Mouse (Mus musculus): ENCODE data around the gene Slc24a3. TPM values are rescaled to one million over a fixed set of nuclear protein-coding genes. Genes with fewer than 3 reads are reported as not detected.

Gene Slc24a3
- polyA plus RNA-seq, 1 experiment from 2014 or later = 21.5 TPM

DNA sequence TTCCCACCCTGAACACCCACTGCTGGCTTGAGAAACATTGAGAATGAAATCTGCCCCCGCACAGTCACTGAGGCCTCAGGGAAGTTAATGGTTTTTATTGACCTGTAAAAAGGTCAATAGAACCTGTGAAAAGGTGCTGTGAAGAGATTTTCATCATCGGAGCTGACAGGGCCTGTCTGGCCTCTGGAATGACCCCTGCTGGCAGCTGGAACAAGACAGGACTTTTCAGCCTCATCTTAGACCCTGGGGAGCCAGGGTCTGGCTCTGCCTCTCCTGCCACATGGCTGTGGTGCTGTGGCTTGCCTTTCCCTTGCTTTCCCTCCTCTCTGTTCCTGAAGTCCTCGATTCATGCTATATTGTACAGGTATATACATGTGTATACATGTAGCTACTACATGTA is 228.2 kb downstream of the Slc24a3 start:
- Histone ChIP-seq H3K4me1 (replicated peaks; ENCODE audit: control insufficient read depth, insufficient read depth, low read length) (peaks cover 18% of the 10 kb centered on the region; the same call in 1 of the 2 replicates), H3K27ac (no peak overlapping the region), H3K4me2 (replicated peaks) (no peak overlapping the region), H3K36me3 (replicated peaks; ENCODE audit: control insufficient read depth, insufficient read depth) (no peaks in the 10 kb centered on the region), H3K9me3 (ENCODE audit: control insufficient read depth, low read length) (no peaks in the 10 kb centered on the region), H3K9ac (no peak overlapping the region), H3K4me3 (replicated peaks; ENCODE audit: low read length) (no peak overlapping the region), H3K27me3 (ENCODE audit: control insufficient read depth, insufficient read depth, low read length) (no peaks in the 10 kb centered on the region)
- ATAC-seq (ENCODE audit: low FRiP score) = no peak
- DNase-seq (ENCODE audit: low spot score) = no peak
- 70% methylated on average over 3 of the region's 3 CpGs for WGBS

DNA sequence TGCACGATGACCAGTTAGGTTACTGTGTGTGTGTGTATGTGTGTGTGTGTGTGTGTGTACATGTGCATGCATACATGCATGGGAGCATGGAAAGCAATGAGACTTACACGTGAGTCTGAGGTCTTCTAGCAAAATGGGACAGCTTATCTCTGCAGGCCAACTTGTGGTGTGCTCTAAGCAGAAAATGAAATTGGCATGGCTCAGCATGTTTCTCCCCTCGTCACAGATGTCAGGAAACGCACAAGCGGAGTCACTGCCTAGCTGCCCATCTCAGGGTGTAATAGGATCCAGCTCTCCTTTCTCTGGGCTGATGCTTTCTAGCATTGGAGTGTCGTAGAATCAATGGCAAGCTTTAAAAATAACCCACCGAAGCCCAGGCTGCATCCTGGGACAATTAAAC is 229.0 kb downstream of the Slc24a3 start:
- Histone ChIP-seq H3K9me3 (ENCODE audit: control insufficient read depth, low read length) (no peaks in the 10 kb centered on the region), H3K4me2 (replicated peaks) (no peak overlapping the region), H3K36me3 (replicated peaks; ENCODE audit: control insufficient read depth, insufficient read depth) (no peaks in the 10 kb centered on the region), H3K27ac (no peak overlapping the region), H3K4me3 (replicated peaks; ENCODE audit: low read length) (no peak overlapping the region), H3K4me1 (replicated peaks; ENCODE audit: control insufficient read depth, insufficient read depth, low read length) (peaks cover 23% of the 10 kb centered on the region; the same call in 1 of the 2 replicates), H3K27me3 (ENCODE audit: control insufficient read depth, insufficient read depth, low read length) (no peaks in the 10 kb centered on the region), H3K9ac (no peak overlapping the region)
- ATAC-seq (ENCODE audit: low FRiP score) = no peak
- DNase-seq (ENCODE audit: low spot score) = peak; percentile 41
- WGBS = 48% methylated on average over 7 of the region's 7 CpGs

DNA sequence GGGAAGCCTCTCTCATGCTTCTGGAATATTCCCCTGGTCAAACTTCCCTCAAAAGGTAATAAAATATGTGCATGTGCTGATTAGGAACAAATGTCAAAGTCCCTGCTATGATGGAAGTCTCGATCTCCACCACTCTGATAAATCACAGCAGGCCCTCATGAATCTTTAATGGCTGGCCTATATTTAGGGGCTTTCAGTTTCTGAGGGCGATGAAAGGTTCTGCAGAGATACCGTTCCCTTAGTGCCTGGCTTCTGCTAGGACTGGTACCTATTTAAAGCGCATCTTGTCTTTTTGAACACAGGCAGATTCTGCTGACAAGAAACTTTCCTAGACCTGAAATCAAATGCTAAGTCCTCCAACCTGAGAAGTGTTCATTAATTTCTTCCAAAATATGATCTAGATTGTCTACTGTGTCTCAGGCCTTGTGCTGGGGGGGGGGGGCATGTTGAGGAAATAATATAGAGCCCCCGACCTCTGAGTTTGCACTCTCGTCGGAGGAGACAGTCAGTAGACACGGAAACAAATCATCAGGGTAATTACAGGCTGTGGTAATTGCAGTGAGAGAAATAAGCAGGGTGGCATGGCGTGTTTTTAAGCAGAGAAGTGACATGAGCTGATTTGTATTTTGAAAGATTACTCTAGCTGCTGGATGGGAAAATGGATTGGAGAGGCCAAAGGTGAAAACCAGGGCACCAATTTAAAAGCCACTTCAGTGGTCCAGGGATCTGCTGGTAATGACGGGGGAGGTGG is 230.1 kb downstream of the Slc24a3 start:
- H3K4me1 ChIP-seq (replicated peaks; ENCODE audit: control insufficient read depth, insufficient read depth, low read length) = peaks cover 28% of the 10 kb centered on the region; the same call in 1 of the 2 replicates
- H3K27me3 ChIP-seq (ENCODE audit: control insufficient read depth, insufficient read depth, low read length) = no peaks in the 10 kb centered on the region
- ATAC-seq (ENCODE audit: low FRiP score) (no peak), DNase-seq (ENCODE audit: low spot score) (no peak)
- H3K27ac ChIP-seq = no peak overlapping the region; the same call in 1 of the 2 replicates
- H3K9me3 ChIP-seq (ENCODE audit: control insufficient read depth, low read length) = no peaks in the 10 kb centered on the region
- no peak overlapping the region for H3K4me3 ChIP-seq (replicated peaks; ENCODE audit: low read length)
- no peak overlapping the region for H3K4me2 ChIP-seq (replicated peaks)
- 47% methylated on average over 10 of the region's 10 CpGs for WGBS
- no peaks in the 10 kb centered on the region for H3K36me3 ChIP-seq (replicated peaks; ENCODE audit: control insufficient read depth, insufficient read depth)
- no peak overlapping the region for H3K9ac ChIP-seq

DNA sequence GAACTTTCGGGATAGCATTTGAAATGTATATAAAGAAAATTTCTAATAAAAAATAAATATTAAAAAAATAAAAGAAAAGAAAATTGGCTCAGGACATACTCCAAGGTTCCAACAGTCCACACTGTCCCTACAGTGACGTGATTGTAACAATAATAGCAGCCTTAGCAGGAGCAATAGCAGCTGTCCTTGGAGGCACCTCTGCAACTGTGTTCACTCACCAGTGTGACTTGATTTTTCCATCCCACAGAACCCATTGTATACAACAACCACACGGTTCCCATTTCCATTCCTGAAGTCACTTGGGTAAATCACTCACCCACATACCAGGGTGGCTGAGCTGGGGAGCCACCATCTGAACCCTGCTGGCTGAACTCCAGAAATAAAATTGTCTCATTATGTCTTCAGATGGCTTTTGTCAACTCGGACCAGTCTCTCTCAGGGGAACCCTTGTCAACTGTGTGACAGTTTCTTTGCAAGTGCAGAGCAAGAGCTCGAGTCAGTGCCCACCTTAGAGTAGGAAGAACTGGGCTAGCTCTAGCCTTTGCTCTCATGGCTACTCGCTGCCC is 233.8 kb downstream of the Slc24a3 start:
- WGBS = 47% methylated on average over 6 of the region's 6 CpGs
- Histone ChIP-seq H3K27ac (no peak overlapping the region), H3K4me2 (replicated peaks) (no peak overlapping the region), H3K4me3 (replicated peaks; ENCODE audit: low read length) (no peak overlapping the region), H3K4me1 (replicated peaks; ENCODE audit: control insufficient read depth, insufficient read depth, low read length) (peaks cover 30% of the 10 kb centered on the region), H3K36me3 (replicated peaks; ENCODE audit: control insufficient read depth, insufficient read depth) (no peaks in the 10 kb centered on the region), H3K9ac (no peak overlapping the region), H3K27me3 (ENCODE audit: control insufficient read depth, insufficient read depth, low read length) (no peaks in the 10 kb centered on the region), H3K9me3 (ENCODE audit: control insufficient read depth, low read length) (no peaks in the 10 kb centered on the region)
- ATAC-seq (ENCODE audit: low FRiP score) (peak; percentile 53; the same call in 1 of the 2 replicates), DNase-seq (ENCODE audit: low spot score) (no peak)

- no peaks in the 10 kb centered on the region for H3K27me3 ChIP-seq (ENCODE audit: control insufficient read depth, insufficient read depth, low read length)
- no peaks in the 10 kb centered on the region for H3K9me3 ChIP-seq (ENCODE audit: control insufficient read depth, low read length)
- ATAC-seq (ENCODE audit: low FRiP score) = no peak
- H3K27ac ChIP-seq = no peak overlapping the region
- peaks cover 27% of the 10 kb centered on the region for H3K4me1 ChIP-seq (replicated peaks; ENCODE audit: control insufficient read depth, insufficient read depth, low read length)
- no peaks in the 10 kb centered on the region for H3K36me3 ChIP-seq (replicated peaks; ENCODE audit: control insufficient read depth, insufficient read depth)
- no peak overlapping the region for H3K4me2 ChIP-seq (replicated peaks)
- no peak overlapping the region for H3K9ac ChIP-seq
- no peak overlapping the region for H3K4me3 ChIP-seq (replicated peaks; ENCODE audit: low read length)
- no peak for DNase-seq (ENCODE audit: low spot score)
- WGBS = 77% methylated on average over 2 of the region's 2 CpGs
Measured at GRCm38 (mm10) chr2:145401996-145402395, 234.4 kb downstream of the Slc24a3 start.

- ATAC-seq (ENCODE audit: low FRiP score) (no peak), DNase-seq (ENCODE audit: low spot score) (no peak)
- H3K4me2 ChIP-seq (replicated peaks) = no peak overlapping the region
- peaks cover 15% of the 10 kb centered on the region; the same call in 1 of the 2 replicates for H3K4me1 ChIP-seq (replicated peaks; ENCODE audit: control insufficient read depth, insufficient read depth, low read length)
- no peak overlapping the region for H3K4me3 ChIP-seq (replicated peaks; ENCODE audit: low read length)
- 22% methylated on average over 11 of the region's 11 CpGs for WGBS
- no peak overlapping the region for H3K9ac ChIP-seq
- H3K27ac ChIP-seq = no peak overlapping the region
- H3K9me3 ChIP-seq (ENCODE audit: control insufficient read depth, low read length) = no peaks in the 10 kb centered on the region
- H3K36me3 ChIP-seq (replicated peaks; ENCODE audit: control insufficient read depth, insufficient read depth) = no peaks in the 10 kb centered on the region
- no peaks in the 10 kb centered on the region for H3K27me3 ChIP-seq (ENCODE audit: control insufficient read depth, insufficient read depth, low read length)
Measured at GRCm38 (mm10) chr2:145404818-145405531, 237.4 kb downstream of the Slc24a3 start.

GRCm38 (mm10) chr2:145405746-145406145 is 238.2 kb downstream of the Slc24a3 start:
- no peak for DNase-seq (ENCODE audit: low spot score)
- H3K27ac ChIP-seq = no peak overlapping the region
- no peak overlapping the region for H3K9ac ChIP-seq
- no peak for ATAC-seq (ENCODE audit: low FRiP score)
- H3K4me1 ChIP-seq (replicated peaks; ENCODE audit: control insufficient read depth, insufficient read depth, low read length) = peaks cover 15% of the 10 kb centered on the region; the same call in 1 of the 2 replicates
- H3K4me2 ChIP-seq (replicated peaks) = no peak overlapping the region
- H3K4me3 ChIP-seq (replicated peaks; ENCODE audit: low read length) = no peak overlapping the region
- WGBS = 43% methylated on average over 4 of the region's 4 CpGs
- no peaks in the 10 kb centered on the region for H3K27me3 ChIP-seq (ENCODE audit: control insufficient read depth, insufficient read depth, low read length)
- H3K9me3 ChIP-seq (ENCODE audit: control insufficient read depth, low read length) = no peaks in the 10 kb centered on the region
- no peaks in the 10 kb centered on the region for H3K36me3 ChIP-seq (replicated peaks; ENCODE audit: control insufficient read depth, insufficient read depth)

DNA sequence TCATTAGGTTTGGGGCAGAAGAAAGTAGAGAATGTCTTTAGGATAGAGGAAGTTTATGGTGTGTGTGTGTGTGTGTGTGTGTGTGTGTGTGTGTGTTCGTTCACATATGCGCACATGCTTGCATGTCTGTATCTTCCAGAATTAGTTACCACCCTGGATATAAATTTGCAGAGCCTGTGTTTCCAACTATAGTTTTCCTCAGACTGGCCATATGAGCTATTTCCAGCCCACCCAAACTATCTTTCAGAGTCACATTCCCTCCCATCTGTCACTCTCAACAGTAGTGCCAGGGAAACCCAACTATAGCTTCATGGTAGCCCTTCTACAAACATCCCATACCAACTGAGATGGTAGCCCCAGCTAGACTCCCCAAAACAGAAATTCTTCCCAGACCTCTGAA is 250.2 kb downstream of the Slc24a3 start:
- no peak for ATAC-seq (ENCODE audit: low FRiP score)
- no peak overlapping the region for H3K27ac ChIP-seq
- no peak overlapping the region for H3K9ac ChIP-seq
- WGBS = 91% methylated on average over 2 of the region's 2 CpGs
- no peaks in the 10 kb centered on the region for H3K27me3 ChIP-seq (ENCODE audit: control insufficient read depth, insufficient read depth, low read length)
- no peaks in the 10 kb centered on the region for H3K9me3 ChIP-seq (ENCODE audit: control insufficient read depth, low read length)
- H3K36me3 ChIP-seq (replicated peaks; ENCODE audit: control insufficient read depth, insufficient read depth) = no peaks in the 10 kb centered on the region
- H3K4me2 ChIP-seq (replicated peaks) = no peak overlapping the region
- peaks cover 11% of the 10 kb centered on the region; the same call in 1 of the 2 replicates for H3K4me1 ChIP-seq (replicated peaks; ENCODE audit: control insufficient read depth, insufficient read depth, low read length)
- H3K4me3 ChIP-seq (replicated peaks; ENCODE audit: low read length) = no peak overlapping the region
- DNase-seq (ENCODE audit: low spot score) = no peak

GRCm38 (mm10) chr2:145419078-145419477 is 251.5 kb downstream of the Slc24a3 start:
- no peak overlapping the region for H3K4me3 ChIP-seq (replicated peaks; ENCODE audit: low read length)
- no peaks in the 10 kb centered on the region for H3K27me3 ChIP-seq (ENCODE audit: control insufficient read depth, insufficient read depth, low read length)
- ATAC-seq (ENCODE audit: low FRiP score) (no peak), DNase-seq (ENCODE audit: low spot score) (no peak)
- 76% methylated on average over 2 of the region's 2 CpGs for WGBS
- H3K27ac ChIP-seq = no peak overlapping the region
- H3K4me1 ChIP-seq (replicated peaks; ENCODE audit: control insufficient read depth, insufficient read depth, low read length) = peaks cover 11% of the 10 kb centered on the region; the same call in 1 of the 2 replicates
- H3K4me2 ChIP-seq (replicated peaks) = no peak overlapping the region
- H3K36me3 ChIP-seq (replicated peaks; ENCODE audit: control insufficient read depth, insufficient read depth) = no peaks in the 10 kb centered on the region
- H3K9me3 ChIP-seq (ENCODE audit: control insufficient read depth, low read length) = no peaks in the 10 kb centered on the region
- no peak overlapping the region for H3K9ac ChIP-seq
